Mouse (Mus musculus) heart, postnatal 0 days (tissue): ENCODE data around the gene Tgfbr2.

Source experiments
- CTCF ChIP-seq: IDR thresholded peaks from 2 replicates; pipeline ENCODE4 v1.5.1; 2016; ENCODE audit warnings: antibody characterized with exemption, control low read depth, low read depth
- EP300 ChIP-seq: IDR thresholded peaks from 2 replicates; pipeline ENCODE4 v1.6.1; 2016; ENCODE audit warnings: antibody characterized with exemption, low read depth

- TF ChIP-seq CTCF (no peak), EP300 (no peak)
Measured at GRCm38 (mm10) chr9:116166363-116166762, 8.8 kb downstream of the Tgfbr2 start.
